Mouse (Mus musculus): ENCODE data around the gene Il1rapl2. TPM values are rescaled to one million over a fixed set of nuclear protein-coding genes. Genes with fewer than 3 reads are reported as not detected.

The Il1rapl2 gene
- total and polyA plus RNA-seq, 2 experiments from 2014 or later, result 6.4 to 7.4 TPM

DNA sequence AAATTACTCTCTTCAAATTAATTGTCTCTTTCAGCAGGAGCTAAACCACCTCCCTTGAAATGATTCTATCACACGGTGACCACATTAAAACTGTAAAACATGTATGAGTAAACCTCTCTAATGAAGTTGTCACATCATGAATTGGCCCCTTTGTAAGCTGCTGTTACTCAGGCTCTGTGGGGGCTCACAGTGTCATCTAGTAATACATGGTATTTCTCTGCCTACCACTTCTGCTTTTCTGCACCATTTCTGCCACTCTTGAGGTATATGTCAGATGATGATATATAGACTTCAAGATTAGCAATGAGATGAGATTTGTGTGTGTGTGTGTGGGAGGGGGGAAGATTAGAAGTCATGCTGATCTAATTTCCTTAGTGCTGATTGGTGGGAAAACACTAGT, 117.6 kb downstream of the Il1rapl2 start:
- Histone ChIP-seq H3K9me3 (ENCODE audit: low read length) (no peaks in the 10 kb centered on the region), H3K4me2 (ENCODE audit: low read depth, low read length) (no peak overlapping the region), H3K27me3 (ENCODE audit: insufficient read depth, low read length) (no peaks in the 10 kb centered on the region), H3K9ac (replicated peaks; ENCODE audit: low read length) (no peak overlapping the region), H3K36me3 (ENCODE audit: insufficient read depth, low read length) (no peaks in the 10 kb centered on the region), H3K4me1 (ENCODE audit: insufficient read depth, low read length) (no peaks in the 10 kb centered on the region), H3K4me3 (ENCODE audit: low read length) (no peak overlapping the region), H3K27ac (no peak overlapping the region)
- ATAC-seq, result no peak
- 73% methylated on average over 1 of the region's 1 CpGs for WGBS
- no peak for DNase-seq (ENCODE audit: low spot score)
- no peak for TF ChIP-seq CTCF (IDR thresholded peaks at IDR 0.05; ENCODE audit: low read depth)

- 82% methylated on average over 2 of the region's 2 CpGs for WGBS
- Histone ChIP-seq H3K27me3 (ENCODE audit: insufficient read depth, low read length) (no peaks in the 10 kb centered on the region), H3K9ac (replicated peaks; ENCODE audit: low read length) (no peak overlapping the region), H3K9me3 (ENCODE audit: low read length) (no peaks in the 10 kb centered on the region), H3K4me2 (ENCODE audit: low read depth, low read length) (no peak overlapping the region), H3K4me1 (ENCODE audit: insufficient read depth, low read length) (no peaks in the 10 kb centered on the region), H3K36me3 (ENCODE audit: insufficient read depth, low read length) (no peaks in the 10 kb centered on the region), H3K27ac (no peak overlapping the region), H3K4me3 (ENCODE audit: low read length) (no peak overlapping the region)
- ATAC-seq (no peak), DNase-seq (ENCODE audit: low spot score) (no peak)
- TF ChIP-seq CTCF (IDR thresholded peaks at IDR 0.05; ENCODE audit: low read depth), result no peak
These were observed 129.6 kb downstream of the Il1rapl2 start for GRCm38 (mm10) chrX:137700006-137700405.

DNA sequence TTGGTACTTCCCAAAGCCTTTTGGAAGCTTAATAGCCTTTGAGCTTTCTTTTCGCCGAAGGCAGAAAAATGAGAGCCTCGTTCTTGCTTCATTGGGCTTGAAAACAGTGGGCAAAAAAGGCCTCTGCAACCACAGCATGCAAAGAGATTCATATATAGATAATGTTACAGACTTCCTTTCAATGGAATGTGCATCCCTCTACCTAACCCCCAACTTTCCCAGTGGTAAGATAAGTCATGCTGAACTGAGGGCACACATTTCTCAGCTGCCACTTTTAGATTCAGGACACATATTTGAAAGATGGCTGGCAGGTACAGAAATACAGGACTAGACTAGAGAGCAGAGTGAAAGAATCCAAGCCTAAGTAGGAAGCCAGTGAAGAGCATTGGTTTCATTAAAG, 185.1 kb downstream of the Il1rapl2 start:
- Histone ChIP-seq H3K27me3 (ENCODE audit: insufficient read depth, low read length) (no peaks in the 10 kb centered on the region), H3K27ac (no peak overlapping the region), H3K4me2 (ENCODE audit: low read depth, low read length) (no peak overlapping the region), H3K9me3 (ENCODE audit: low read length) (no peaks in the 10 kb centered on the region), H3K4me1 (ENCODE audit: insufficient read depth, low read length) (no peaks in the 10 kb centered on the region), H3K9ac (replicated peaks; ENCODE audit: low read length) (no peak overlapping the region), H3K4me3 (ENCODE audit: low read length) (no peak overlapping the region), H3K36me3 (ENCODE audit: insufficient read depth, low read length) (no peaks in the 10 kb centered on the region)
- 56% methylated on average over 3 of the region's 3 CpGs for WGBS
- ATAC-seq, result no peak
- DNase-seq (ENCODE audit: low spot score), result no peak
- TF ChIP-seq CTCF (IDR thresholded peaks at IDR 0.05; ENCODE audit: low read depth), result no peak

DNA sequence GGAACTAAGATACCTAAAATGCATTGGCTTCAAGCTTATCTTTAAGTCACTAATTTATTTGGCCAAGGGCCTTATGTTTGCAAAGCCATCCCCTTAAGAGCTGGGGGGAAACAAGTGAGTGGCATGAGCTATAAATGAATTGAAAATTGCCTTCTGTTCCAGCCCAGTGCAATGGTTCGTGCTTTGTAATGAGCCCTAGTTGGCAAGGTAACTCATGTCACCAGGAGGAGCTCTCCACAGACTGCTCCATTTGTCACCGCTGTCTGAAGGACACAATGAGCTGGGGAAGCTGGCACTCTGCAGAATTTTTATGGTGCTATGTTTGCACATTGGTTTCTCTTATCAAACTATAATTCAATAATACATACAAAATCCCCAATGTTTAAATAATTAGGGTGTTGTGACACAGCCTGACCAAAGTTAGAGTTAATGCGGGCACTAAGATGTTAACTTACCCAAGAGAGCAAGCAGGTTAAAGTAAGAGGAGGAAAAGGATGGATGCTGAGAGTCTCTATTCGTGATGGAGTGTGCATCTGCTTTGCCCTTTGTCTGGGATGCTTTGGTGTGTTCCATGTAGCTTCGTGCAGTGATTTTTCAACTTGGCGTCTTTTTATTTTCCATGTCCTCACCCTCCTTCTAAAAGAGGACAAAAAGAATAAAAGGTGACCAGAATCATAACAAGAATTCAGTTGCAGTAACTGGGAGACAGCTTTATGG, 235.2 kb downstream of the Il1rapl2 start:
- 45% methylated on average over 6 of the region's 6 CpGs for WGBS
- ATAC-seq (peak; percentile 72), DNase-seq (ENCODE audit: low spot score) (peak; percentile 31)
- Histone ChIP-seq H3K27ac (no peak overlapping the region), H3K4me1 (ENCODE audit: insufficient read depth, low read length) (no peaks in the 10 kb centered on the region), H3K4me3 (ENCODE audit: low read length) (no peak overlapping the region), H3K36me3 (ENCODE audit: insufficient read depth, low read length) (no peaks in the 10 kb centered on the region), H3K27me3 (ENCODE audit: insufficient read depth, low read length) (no peaks in the 10 kb centered on the region), H3K9ac (replicated peaks; ENCODE audit: low read length) (no peak overlapping the region), H3K4me2 (ENCODE audit: low read depth, low read length) (no peak overlapping the region), H3K9me3 (ENCODE audit: low read length) (no peaks in the 10 kb centered on the region)
- TF ChIP-seq CTCF (IDR thresholded peaks at IDR 0.05; ENCODE audit: low read depth), result no peak; the same call in 1 of the 2 replicates

GRCm38 (mm10) chrX:137806231-137807114, 236.1 kb downstream of the Il1rapl2 start:
- H3K36me3 ChIP-seq (ENCODE audit: insufficient read depth, low read length), result no peaks in the 10 kb centered on the region
- no peak overlapping the region for H3K4me3 ChIP-seq (ENCODE audit: low read length)
- no peaks in the 10 kb centered on the region for H3K4me1 ChIP-seq (ENCODE audit: insufficient read depth, low read length)
- H3K27me3 ChIP-seq (ENCODE audit: insufficient read depth, low read length), result no peaks in the 10 kb centered on the region
- 38% methylated on average over 4 of the region's 4 CpGs for WGBS
- DNase-seq (ENCODE audit: low spot score) (peak; percentile 21), ATAC-seq (peak; percentile 70)
- H3K4me2 ChIP-seq (ENCODE audit: low read depth, low read length), result no peak overlapping the region
- H3K27ac ChIP-seq, result no peak overlapping the region
- no peak overlapping the region for H3K9ac ChIP-seq (replicated peaks; ENCODE audit: low read length)
- no peak for TF ChIP-seq CTCF (IDR thresholded peaks at IDR 0.05; ENCODE audit: low read depth)
- H3K9me3 ChIP-seq (ENCODE audit: low read length), result no peaks in the 10 kb centered on the region

- peak; percentile 4 for DNase-seq (ENCODE audit: low spot score)
- Histone ChIP-seq H3K4me3 (ENCODE audit: low read length) (no peak overlapping the region), H3K36me3 (ENCODE audit: insufficient read depth, low read length) (no peaks in the 10 kb centered on the region), H3K27ac (no peak overlapping the region), H3K27me3 (ENCODE audit: insufficient read depth, low read length) (no peaks in the 10 kb centered on the region), H3K9me3 (ENCODE audit: low read length) (no peaks in the 10 kb centered on the region), H3K4me2 (ENCODE audit: low read depth, low read length) (no peak overlapping the region), H3K9ac (replicated peaks; ENCODE audit: low read length) (no peak overlapping the region), H3K4me1 (ENCODE audit: insufficient read depth, low read length) (no peaks in the 10 kb centered on the region)
- ATAC-seq, result no peak
- 53% methylated on average over 3 of the region's 3 CpGs for WGBS
- no peak for TF ChIP-seq CTCF (IDR thresholded peaks at IDR 0.05; ENCODE audit: low read depth)
These were observed 239.1 kb downstream of the Il1rapl2 start for GRCm38 (mm10) chrX:137809526-137809925.

Measured in hindbrain, postnatal 0 days (tissue).